Mouse (Mus musculus) cerebellum, adult 11 months (tissue): Measurements from ENCODE around the gene Gm49361.
"Not testable (repeated sequence)": the region's sequence is repeated elsewhere in the genome, so short reads cannot be mapped to it uniquely, and the experiment has no call there.

Experiments
- DNase-seq: peaks from one replicate; pipeline ENCODE4 v3.0.0; 2022

Gm49361 gene

GRCm38 (mm10) chr14:57729975-57730499 lies 15.9 kb downstream of the Gm49361 start:
- DNase-seq: no peak

DNA sequence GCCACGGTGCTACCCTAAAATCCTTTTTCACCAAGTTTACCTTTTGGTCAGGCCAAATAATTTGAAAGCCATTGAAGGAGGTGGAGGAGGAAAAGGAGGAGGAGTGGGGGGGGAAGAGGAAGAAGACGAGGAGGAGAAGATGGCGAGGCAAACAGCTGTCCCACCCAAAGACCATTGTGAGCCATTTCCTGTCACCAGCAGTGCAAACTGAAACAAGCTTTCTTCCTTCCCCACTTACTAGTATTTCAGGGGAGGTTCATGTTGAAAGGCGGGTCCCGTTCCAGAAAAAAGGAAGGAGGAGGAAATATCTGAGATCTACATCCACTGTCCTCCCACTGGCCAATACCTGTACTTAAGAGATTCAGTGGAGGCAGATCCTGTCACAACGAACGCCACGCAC lies 16.5 kb downstream of the Gm49361 start:
- DNase-seq: no peak

DNA sequence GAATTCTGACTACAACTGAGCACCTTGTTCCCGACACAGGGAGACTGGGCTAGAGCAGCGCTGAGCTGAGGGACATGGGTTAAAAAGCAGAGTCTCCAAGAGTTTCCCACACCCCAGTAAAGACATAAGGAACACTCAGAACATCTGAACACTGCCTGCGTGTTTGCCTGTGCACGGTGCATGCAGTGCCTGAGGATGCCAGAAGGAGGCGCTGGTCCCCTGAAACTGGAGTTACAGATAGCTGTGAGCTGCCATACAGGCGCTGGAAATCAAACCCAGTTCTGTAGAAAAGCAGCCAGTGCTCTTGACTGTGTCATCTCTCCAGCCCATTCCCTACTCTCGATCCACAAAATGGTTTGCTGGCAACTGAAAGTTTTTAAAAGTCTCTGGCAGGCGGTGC lies 19.7 kb downstream of the Gm49361 start:
- no peak for DNase-seq

GRCm38 (mm10) chr14:57724473-57724872 lies 21.4 kb downstream of the Gm49361 start:
- no peak for DNase-seq

DNA sequence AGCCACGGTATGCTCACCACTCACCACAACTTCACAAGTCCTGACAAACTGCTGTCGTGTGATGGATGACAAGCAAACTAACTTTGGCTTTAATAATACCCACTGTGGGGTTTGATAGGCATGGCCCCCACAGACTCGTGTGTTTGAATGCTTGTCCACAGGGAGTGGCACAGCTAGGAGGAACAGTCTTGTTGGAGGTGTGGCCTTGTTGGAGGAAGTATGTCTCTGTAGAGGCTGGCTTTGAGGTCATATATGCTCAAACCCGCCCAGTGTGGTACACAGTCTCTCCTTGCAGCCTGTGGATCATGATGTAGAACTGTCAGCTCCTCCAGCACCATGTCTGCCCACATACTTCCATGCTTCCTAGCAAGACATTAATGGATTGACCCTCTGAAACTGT lies 27.7 kb downstream of the Gm49361 start:
- DNase-seq: no peak

- no peak for DNase-seq
Observed at GRCm38 (mm10) chr14:57716601-57717245, 29.2 kb downstream of the Gm49361 start.

DNA sequence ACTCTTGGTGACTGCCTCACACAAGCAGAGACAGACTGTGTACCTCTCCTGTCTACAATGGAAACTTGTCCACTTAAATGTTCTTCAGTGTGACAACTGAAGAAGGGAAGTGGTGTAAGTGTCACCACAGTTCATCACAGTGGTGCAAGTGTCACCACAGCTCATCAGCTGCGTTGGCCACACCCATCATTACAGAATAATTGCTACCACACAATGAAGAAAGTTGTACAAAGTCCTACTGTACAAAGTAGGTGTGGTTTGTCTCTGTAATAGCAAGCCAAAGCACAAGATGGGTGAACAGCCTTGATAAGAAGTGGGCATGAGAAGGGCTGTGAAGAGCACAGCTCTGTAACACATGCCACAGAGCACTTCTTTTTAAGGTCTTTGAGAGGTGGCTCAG lies 33.0 kb downstream of the Gm49361 start:
- no peak for DNase-seq

DNA sequence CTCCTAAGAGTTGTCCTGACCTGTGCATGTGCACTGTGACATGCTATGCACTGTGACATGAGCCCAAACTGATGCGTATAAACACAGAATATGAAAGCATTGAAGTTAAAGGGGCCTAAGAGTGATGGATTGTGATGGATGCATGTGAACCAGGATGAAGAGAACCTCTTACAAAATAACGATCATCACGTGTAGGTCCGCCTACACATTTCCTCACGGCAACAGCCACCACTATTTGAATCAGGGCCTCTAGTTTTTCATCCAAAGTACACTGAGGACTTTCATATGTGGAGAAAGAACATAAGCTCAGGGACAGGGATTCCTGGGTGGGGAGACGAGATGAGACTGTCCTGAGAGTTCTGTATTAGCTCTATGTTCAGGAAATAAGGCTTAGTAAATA lies 34.8 kb downstream of the Gm49361 start:
- no peak for DNase-seq

DNA sequence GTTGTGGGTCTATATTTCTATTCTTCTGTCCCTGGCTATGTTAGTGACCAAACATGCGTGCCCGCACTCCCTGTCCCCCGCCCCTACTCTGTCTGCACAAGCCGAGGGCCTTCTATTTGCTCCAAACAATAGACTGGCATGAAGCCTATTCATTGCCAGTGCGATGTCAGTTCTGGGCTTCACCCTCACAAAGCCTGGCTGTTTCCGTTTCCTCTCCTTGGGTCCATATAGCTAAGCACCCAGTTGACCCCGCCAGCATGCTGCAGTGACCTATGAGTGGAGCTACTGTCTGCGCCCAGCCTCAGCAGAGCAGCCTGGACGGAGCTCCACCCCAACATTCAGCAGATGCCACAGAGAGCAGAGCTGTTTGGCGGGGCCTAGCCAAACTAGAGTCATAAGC lies 36.7 kb downstream of the Gm49361 start:
- DNase-seq: no peak

DNA sequence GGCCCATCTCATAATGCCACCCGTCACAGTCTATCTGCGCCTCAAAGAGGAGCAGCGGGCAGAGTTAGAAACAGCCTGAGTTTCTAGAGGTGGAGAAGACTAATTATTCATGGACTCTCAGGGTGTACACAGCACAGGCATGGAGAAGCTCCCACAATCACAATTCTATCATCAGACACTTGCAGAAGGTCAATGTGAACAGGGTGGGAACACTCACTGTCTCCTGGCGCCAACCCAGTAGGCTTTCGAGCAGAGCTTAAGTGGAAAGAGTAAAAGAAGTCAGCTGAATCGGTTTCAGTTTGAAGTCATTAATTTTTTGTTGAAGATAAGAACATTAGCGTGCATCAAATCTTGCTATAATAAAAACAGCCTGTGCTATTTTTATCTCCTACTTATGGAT lies 37.3 kb downstream of the Gm49361 start:
- no peak for DNase-seq

GRCm38 (mm10) chr14:57707100-57707893 lies 38.6 kb downstream of the Gm49361 start:
- DNase-seq: no peak

DNA sequence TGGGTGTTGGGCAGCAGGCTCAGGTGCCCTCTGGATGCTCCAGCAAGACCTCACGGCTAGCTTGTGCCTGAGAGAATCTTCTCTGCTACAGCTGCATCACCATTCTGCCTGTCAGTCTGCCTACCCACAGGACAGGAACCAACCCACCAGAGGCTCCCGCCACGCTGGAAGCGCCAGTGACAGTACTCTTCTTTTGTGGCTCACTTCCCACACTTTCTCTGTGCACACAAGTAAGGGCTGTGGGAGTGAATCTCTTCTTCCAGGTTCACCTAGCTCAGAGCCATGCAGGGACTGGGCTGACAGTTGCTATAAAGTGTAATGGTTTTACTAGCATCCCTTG lies 39.2 kb downstream of the Gm49361 start:
- no peak for DNase-seq

GRCm38 (mm10) chr14:57705759-57706158 lies 40.1 kb downstream of the Gm49361 start:
- DNase-seq: no peak

DNA sequence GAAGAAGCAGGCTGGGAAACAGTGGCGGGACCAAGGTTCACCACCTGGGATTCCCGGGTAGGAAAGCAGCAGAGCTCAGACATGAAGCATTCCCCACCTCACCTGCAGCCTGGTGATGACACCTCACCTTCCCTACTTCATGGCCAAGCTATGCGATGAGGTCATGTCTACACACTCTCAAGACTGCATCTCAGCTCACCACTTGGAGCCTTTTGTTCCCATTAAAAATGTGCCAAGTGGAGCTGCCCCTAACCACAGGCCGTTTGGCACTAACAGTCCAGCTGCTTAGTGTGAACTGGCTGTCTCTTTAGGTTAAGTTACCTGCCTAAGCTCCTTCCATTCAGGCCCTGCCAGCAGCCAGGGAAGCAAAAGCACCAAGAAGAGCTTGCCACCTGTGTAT lies 40.8 kb downstream of the Gm49361 start:
- DNase-seq: no peak

DNA sequence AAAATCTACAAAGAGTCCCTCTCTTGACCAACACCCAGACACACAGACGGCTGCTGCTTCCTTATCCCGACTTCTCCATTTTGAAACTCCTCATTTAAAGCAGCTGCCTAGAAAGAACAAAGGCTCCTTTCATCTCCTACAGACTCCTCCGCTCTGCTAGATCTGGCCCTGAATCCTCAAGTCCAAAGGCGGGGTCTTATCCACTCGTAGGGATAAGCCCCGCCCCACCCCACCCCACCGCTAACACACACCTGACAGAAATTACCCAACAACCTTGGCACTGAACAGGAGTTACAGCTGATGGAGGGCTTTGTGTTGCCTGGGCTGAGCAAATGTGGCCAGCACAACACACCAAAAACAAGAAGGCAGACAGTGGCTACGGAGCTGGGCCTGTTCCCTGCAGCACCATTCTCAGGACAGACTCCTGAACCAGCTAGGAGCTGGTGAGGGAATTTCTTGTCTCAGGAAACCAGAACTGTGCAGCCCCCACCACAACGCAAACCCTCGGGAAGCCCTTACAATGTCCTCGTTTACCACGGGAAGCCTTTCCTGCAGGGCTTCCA lies 43.9 kb downstream of the Gm49361 start:
- DNase-seq: no peak

GRCm38 (mm10) chr14:57699461-57699970 lies 46.4 kb downstream of the Gm49361 start:
- no peak for DNase-seq

- no peak for DNase-seq
Observed at GRCm38 (mm10) chr14:57699016-57699415, 46.9 kb downstream of the Gm49361 start.

DNA sequence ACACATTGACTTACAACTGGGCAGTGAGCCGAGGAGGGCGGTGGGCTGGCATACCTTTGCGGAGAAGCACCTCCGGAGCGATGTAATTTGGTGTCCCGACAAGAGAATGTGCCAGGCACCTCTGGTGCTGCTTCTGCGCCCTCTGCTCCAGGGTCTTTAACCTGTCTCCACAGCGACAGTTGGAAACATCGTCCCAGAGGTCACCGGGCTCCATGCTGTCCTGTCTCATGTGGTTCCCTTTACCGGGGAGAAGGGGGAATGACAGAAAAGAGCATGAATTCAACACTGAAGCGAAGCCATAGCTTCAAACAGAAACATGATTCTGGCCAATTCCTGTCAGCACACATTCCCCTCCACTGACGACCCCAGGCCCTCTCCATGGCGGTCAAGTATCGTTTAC lies 49.8 kb downstream of the Gm49361 start:
- DNase-seq: no peak

DNA sequence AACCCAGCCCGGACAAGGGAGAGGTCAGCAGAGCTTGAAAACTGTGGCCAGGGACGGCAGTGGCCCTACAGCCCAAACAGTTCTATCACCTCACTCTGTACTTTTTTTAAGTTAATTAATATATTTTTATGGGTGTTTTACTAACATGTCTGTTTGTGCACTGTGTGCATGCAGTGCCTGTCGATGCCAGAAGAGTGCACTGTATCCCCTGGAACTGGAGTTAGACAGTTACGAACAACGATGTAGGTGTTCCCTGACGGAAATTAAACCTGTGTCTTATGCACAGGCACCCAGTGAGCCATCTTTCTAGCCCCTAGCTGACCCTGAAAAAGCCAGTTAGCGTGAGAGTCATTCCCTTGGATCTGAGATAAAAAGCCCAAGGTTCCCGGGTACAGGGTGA lies 50.4 kb downstream of the Gm49361 start:
- DNase-seq: no peak

- DNase-seq: no peak
Observed at GRCm38 (mm10) chr14:57694246-57694645, 51.7 kb downstream of the Gm49361 start.

GRCm38 (mm10) chr14:57692517-57693130 lies 53.3 kb downstream of the Gm49361 start:
- DNase-seq: no peak

- no peak for DNase-seq
Observed at GRCm38 (mm10) chr14:57691316-57691715, 54.6 kb downstream of the Gm49361 start.

GRCm38 (mm10) chr14:57690681-57691080 lies 55.2 kb downstream of the Gm49361 start:
- no peak for DNase-seq

- not testable (repeated sequence) for DNase-seq
Observed at GRCm38 (mm10) chr14:57688066-57688465, 57.8 kb downstream of the Gm49361 start.
